Mouse (Mus musculus): ENCODE measurements around the gene Bod1l.

Bod1l gene

GRCm38 (mm10) chr5:41844147-41844529 is at the start of gene Bod1l:
TSS of gene Bod1l (minus strand) at chr5:41844315.
- peak; percentile 97 for DNase-seq

GRCm38 (mm10) chr5:41893351-41893750 is 49.2 kb upstream of the Bod1l start:
- DNase-seq = no peak

- DNase-seq = no peak
Observed at GRCm38 (mm10) chr5:41890871-41891270, 46.8 kb upstream of the Bod1l start.

GRCm38 (mm10) chr5:41889245-41889849 is 45.2 kb upstream of the Bod1l start:
- DNase-seq = no peak

- DNase-seq = peak; percentile 54
Observed at GRCm38 (mm10) chr5:41888834-41889233, 44.7 kb upstream of the Bod1l start.

GRCm38 (mm10) chr5:41887738-41888137 is 43.6 kb upstream of the Bod1l start:
- peak; percentile 86 for DNase-seq

GRCm38 (mm10) chr5:41884563-41884962 is 40.4 kb upstream of the Bod1l start:
- DNase-seq = peak; percentile 63

GRCm38 (mm10) chr5:41871164-41871563 is 27.0 kb upstream of the Bod1l start:
- DNase-seq = peak; percentile 63

GRCm38 (mm10) chr5:41855781-41856180 is 11.7 kb upstream of the Bod1l start:
- DNase-seq = no peak

- DNase-seq = no peak
Observed at GRCm38 (mm10) chr5:41845558-41845937, 1.4 kb upstream of the Bod1l start.

GRCm38 (mm10) chr5:41844820-41845557 is 874 bp upstream of the Bod1l start:
- DNase-seq = peak; percentile 33

- peak; percentile 8 for DNase-seq
Observed at GRCm38 (mm10) chr5:41843419-41844146, 532 bp downstream of the Bod1l start.

GRCm38 (mm10) chr5:41842681-41843080 is 1.4 kb downstream of the Bod1l start:
- no peak for DNase-seq

- no peak for DNase-seq
Observed at GRCm38 (mm10) chr5:41841735-41842134, 2.4 kb downstream of the Bod1l start.

- DNase-seq = no peak
Observed at GRCm38 (mm10) chr5:41830100-41830499, 14.0 kb downstream of the Bod1l start.

- DNase-seq = no peak
Observed at GRCm38 (mm10) chr5:41821158-41821557, 23.0 kb downstream of the Bod1l start.

- DNase-seq = no peak
Observed at GRCm38 (mm10) chr5:41820530-41820929, 23.6 kb downstream of the Bod1l start.

GRCm38 (mm10) chr5:41812516-41812915 is 31.6 kb downstream of the Bod1l start:
- no peak for DNase-seq

- no peak for DNase-seq
Observed at GRCm38 (mm10) chr5:41811279-41811678, 32.8 kb downstream of the Bod1l start.

- no peak for DNase-seq
Observed at GRCm38 (mm10) chr5:41807383-41807782, 36.7 kb downstream of the Bod1l start.

- DNase-seq = no peak
Observed at GRCm38 (mm10) chr5:41806176-41806575, 37.9 kb downstream of the Bod1l start.

- no peak for DNase-seq
Observed at GRCm38 (mm10) chr5:41805085-41805484, 39.0 kb downstream of the Bod1l start.

- DNase-seq = no peak
Observed at GRCm38 (mm10) chr5:41804643-41805042, 39.5 kb downstream of the Bod1l start.

- DNase-seq = no peak
Observed at GRCm38 (mm10) chr5:41801622-41802021, 42.5 kb downstream of the Bod1l start.
